Mouse (Mus musculus): ENCODE measurements around the gene Zfp763. TPM values are rescaled to one million over a fixed set of nuclear protein-coding genes. Genes with fewer than 3 reads are reported as not detected.

Zfp763 gene
- polyA plus RNA-seq, 1 experiment, result 9.5 TPM

GRCm38 (mm10) chr17:33008337-33008736 lies 24.9 kb downstream of the Zfp763 start:
- Histone ChIP-seq H3K4me3 (ENCODE audit: low read depth, low read length) (no peak overlapping the region), H3K27ac (ENCODE audit: insufficient read depth, low read length) (no peak overlapping the region), H3K27me3 (ENCODE audit: control insufficient read depth, insufficient read depth, low read length, poor library complexity, severe bottlenecking) (no peaks in the 10 kb centered on the region), H3K9ac (ENCODE audit: low read depth, poor library complexity, severe bottlenecking) (no peak overlapping the region), H3K9me3 (replicated peaks; ENCODE audit: control insufficient read depth, insufficient read depth, low read length, poor library complexity, severe bottlenecking) (no peaks in the 10 kb centered on the region), H3K36me3 (ENCODE audit: control insufficient read depth, insufficient read depth, low read length, poor library complexity, severe bottlenecking) (peaks cover 6% of the 10 kb centered on the region), H3K4me1 (ENCODE audit: control insufficient read depth, insufficient read depth, low read length) (no peaks in the 10 kb centered on the region)
- TF ChIP-seq POLR2A (IDR thresholded peaks at IDR 0.05; ENCODE audit: insufficient read depth, low read length) (no peak), CTCF (IDR thresholded peaks at IDR 0.05; ENCODE audit: low read depth, low read length) (peak; percentile 49), EP300 (IDR thresholded peaks at IDR 0.05; ENCODE audit: insufficient read depth, low read depth, low read length) (no peak)

GRCm38 (mm10) chr17:32998492-32998891 lies 34.7 kb downstream of the Zfp763 start:
- H3K4me3 ChIP-seq (ENCODE audit: low read depth, low read length), result no peak overlapping the region
- no peak overlapping the region for H3K9ac ChIP-seq (ENCODE audit: low read depth, poor library complexity, severe bottlenecking)
- TF ChIP-seq EP300 (IDR thresholded peaks at IDR 0.05; ENCODE audit: insufficient read depth, low read depth, low read length), result no peak
- H3K27ac ChIP-seq (ENCODE audit: insufficient read depth, low read length), result no peak overlapping the region
- no peaks in the 10 kb centered on the region for H3K27me3 ChIP-seq (ENCODE audit: control insufficient read depth, insufficient read depth, low read length, poor library complexity, severe bottlenecking)
- peaks cover 9% of the 10 kb centered on the region for H3K36me3 ChIP-seq (ENCODE audit: control insufficient read depth, insufficient read depth, low read length, poor library complexity, severe bottlenecking)
- H3K9me3 ChIP-seq (replicated peaks; ENCODE audit: control insufficient read depth, insufficient read depth, low read length, poor library complexity, severe bottlenecking), result no peaks in the 10 kb centered on the region
- no peaks in the 10 kb centered on the region for H3K4me1 ChIP-seq (ENCODE audit: control insufficient read depth, insufficient read depth, low read length)

GRCm38 (mm10) chr17:32992699-32993474 lies 40.3 kb downstream of the Zfp763 start, which contains the start of gene Zfp952:
TSS of gene Zfp952 (plus strand) at chr17:32993129.
- H3K4me1 ChIP-seq (ENCODE audit: control insufficient read depth, insufficient read depth, low read length), result no peaks in the 10 kb centered on the region
- H3K27ac ChIP-seq (ENCODE audit: insufficient read depth, low read length), result no peak within 1 kb of the TSS; the same call in 1 of the 2 replicates
- TF ChIP-seq CTCF (IDR thresholded peaks at IDR 0.05; ENCODE audit: low read depth, low read length), result no peak
- TF ChIP-seq EP300 (IDR thresholded peaks at IDR 0.05; ENCODE audit: insufficient read depth, low read depth, low read length), result no peak
- TF ChIP-seq POLR2A (IDR thresholded peaks at IDR 0.05; ENCODE audit: insufficient read depth, low read length), result no peak

GRCm38 (mm10) chr17:32991965-32992698 lies 41.1 kb downstream of the Zfp763 start:
- H3K9me3 ChIP-seq (replicated peaks; ENCODE audit: control insufficient read depth, insufficient read depth, low read length, poor library complexity, severe bottlenecking), result no peaks in the 10 kb centered on the region
- no peaks in the 10 kb centered on the region for H3K36me3 ChIP-seq (ENCODE audit: control insufficient read depth, insufficient read depth, low read length, poor library complexity, severe bottlenecking)
- no peak overlapping the region for H3K4me3 ChIP-seq (ENCODE audit: low read depth, low read length)
- TF ChIP-seq EP300 (IDR thresholded peaks at IDR 0.05; ENCODE audit: insufficient read depth, low read depth, low read length) (no peak), CTCF (IDR thresholded peaks at IDR 0.05; ENCODE audit: low read depth, low read length) (peak; percentile 4), POLR2A (IDR thresholded peaks at IDR 0.05; ENCODE audit: insufficient read depth, low read length) (no peak)
- no peaks in the 10 kb centered on the region for H3K27me3 ChIP-seq (ENCODE audit: control insufficient read depth, insufficient read depth, low read length, poor library complexity, severe bottlenecking)
- H3K27ac ChIP-seq (ENCODE audit: insufficient read depth, low read length), result no peak overlapping the region; the same call in 1 of the 2 replicates
- no peaks in the 10 kb centered on the region for H3K4me1 ChIP-seq (ENCODE audit: control insufficient read depth, insufficient read depth, low read length)
- H3K9ac ChIP-seq (ENCODE audit: low read depth, poor library complexity, severe bottlenecking), result peak overlapping the region; percentile 14

More at GRCm38 (mm10) chr17:32992699-32993474, 40.3 kb downstream of the Zfp763 start, which contains the start of gene Zfp952:
- peak within 1 kb of the TSS; percentile 83 for H3K4me3 ChIP-seq (ENCODE audit: low read depth, low read length)
- no peaks in the 10 kb centered on the region for H3K27me3 ChIP-seq (ENCODE audit: control insufficient read depth, insufficient read depth, low read length, poor library complexity, severe bottlenecking)
- no peaks in the 10 kb centered on the region for H3K36me3 ChIP-seq (ENCODE audit: control insufficient read depth, insufficient read depth, low read length, poor library complexity, severe bottlenecking)
- peak within 1 kb of the TSS; percentile 51 for H3K9ac ChIP-seq (ENCODE audit: low read depth, poor library complexity, severe bottlenecking)
- no peaks in the 10 kb centered on the region for H3K9me3 ChIP-seq (replicated peaks; ENCODE audit: control insufficient read depth, insufficient read depth, low read length, poor library complexity, severe bottlenecking)

- no peaks in the 10 kb centered on the region for H3K4me1 ChIP-seq (ENCODE audit: control insufficient read depth, insufficient read depth, low read length)
- no peak for TF ChIP-seq CTCF (IDR thresholded peaks at IDR 0.05; ENCODE audit: low read depth, low read length)
- TF ChIP-seq EP300 (IDR thresholded peaks at IDR 0.05; ENCODE audit: insufficient read depth, low read depth, low read length), result no peak
- TF ChIP-seq POLR2A (IDR thresholded peaks at IDR 0.05; ENCODE audit: insufficient read depth, low read length), result no peak
- no peak overlapping the region for H3K9ac ChIP-seq (ENCODE audit: low read depth, poor library complexity, severe bottlenecking)
- no peak overlapping the region for H3K27ac ChIP-seq (ENCODE audit: insufficient read depth, low read length)
- H3K36me3 ChIP-seq (ENCODE audit: control insufficient read depth, insufficient read depth, low read length, poor library complexity, severe bottlenecking), result no peaks in the 10 kb centered on the region
- no peaks in the 10 kb centered on the region for H3K27me3 ChIP-seq (ENCODE audit: control insufficient read depth, insufficient read depth, low read length, poor library complexity, severe bottlenecking)
- H3K4me3 ChIP-seq (ENCODE audit: low read depth, low read length), result no peak overlapping the region
- no peaks in the 10 kb centered on the region for H3K9me3 ChIP-seq (replicated peaks; ENCODE audit: control insufficient read depth, insufficient read depth, low read length, poor library complexity, severe bottlenecking)
Measured at GRCm38 (mm10) chr17:32986301-32986700, 46.9 kb downstream of the Zfp763 start.

GRCm38 (mm10) chr17:32981361-32981760 lies 51.8 kb downstream of the Zfp763 start:
- H3K9me3 ChIP-seq (replicated peaks; ENCODE audit: control insufficient read depth, insufficient read depth, low read length, poor library complexity, severe bottlenecking), result no peaks in the 10 kb centered on the region
- no peak overlapping the region for H3K4me3 ChIP-seq (ENCODE audit: low read depth, low read length)
- H3K9ac ChIP-seq (ENCODE audit: low read depth, poor library complexity, severe bottlenecking), result no peak overlapping the region
- TF ChIP-seq CTCF (IDR thresholded peaks at IDR 0.05; ENCODE audit: low read depth, low read length) (no peak), EP300 (IDR thresholded peaks at IDR 0.05; ENCODE audit: insufficient read depth, low read depth, low read length) (no peak), POLR2A (IDR thresholded peaks at IDR 0.05; ENCODE audit: insufficient read depth, low read length) (no peak)
- H3K4me1 ChIP-seq (ENCODE audit: control insufficient read depth, insufficient read depth, low read length), result no peaks in the 10 kb centered on the region
- no peaks in the 10 kb centered on the region for H3K27me3 ChIP-seq (ENCODE audit: control insufficient read depth, insufficient read depth, low read length, poor library complexity, severe bottlenecking)
- no peak overlapping the region for H3K27ac ChIP-seq (ENCODE audit: insufficient read depth, low read length)
- peaks cover 27% of the 10 kb centered on the region for H3K36me3 ChIP-seq (ENCODE audit: control insufficient read depth, insufficient read depth, low read length, poor library complexity, severe bottlenecking)

Other genes starting within 250 kb of the Zfp763 start
- 43.8 and 54.5 TPM in 2 replicates for gene Zfp871, start 245.1 kb downstream of the Zfp763 start, polyA plus RNA-seq (2011; ENCODE audit: insufficient read depth, insufficient read length, low read depth, missing spikeins)
- gene Zfp811, start 223.5 kb downstream of the Zfp763 start, polyA plus RNA-seq (2011; ENCODE audit: insufficient read depth, insufficient read length, low read depth, missing spikeins), result 8.0 and 8.4 TPM in 2 replicates
- gene Zfp799, start 203.1 kb downstream of the Zfp763 start, polyA plus RNA-seq (2011; ENCODE audit: insufficient read depth, insufficient read length, low read depth, missing spikeins), result 25.5 and 27.1 TPM in 2 replicates
- 17.6 and 19.0 TPM in 2 replicates for gene Zfp870, start 141.8 kb downstream of the Zfp763 start, polyA plus RNA-seq (2011; ENCODE audit: insufficient read depth, insufficient read length, low read depth, missing spikeins)
- gene Cyp4f14, start 116.1 kb downstream of the Zfp763 start, polyA plus RNA-seq (2011; ENCODE audit: insufficient read depth, insufficient read length, low read depth, missing spikeins), result not detected in 2 replicates
- 12.7 and 18.8 TPM in 2 replicates for gene Cyp4f13, start 86.0 kb downstream of the Zfp763 start, polyA plus RNA-seq (2011; ENCODE audit: insufficient read depth, insufficient read length, low read depth, missing spikeins)
- 12.9 and 14.5 TPM in 2 replicates for gene Zfp472, start 67.6 kb downstream of the Zfp763 start, polyA plus RNA-seq (2011; ENCODE audit: insufficient read depth, insufficient read length, low read depth, missing spikeins)
- gene Zfp952, start 40.3 kb downstream of the Zfp763 start, polyA plus RNA-seq (2011; ENCODE audit: insufficient read depth, insufficient read length, low read depth, missing spikeins), result 9.9 and 13.5 TPM in 2 replicates
- not detected in 2 replicates for gene 4921501E09Rik, start 34.7 kb upstream of the Zfp763 start, polyA plus RNA-seq (2011; ENCODE audit: insufficient read depth, insufficient read length, low read depth, missing spikeins)
- gene Zfp563, start 55.9 kb upstream of the Zfp763 start, polyA plus RNA-seq (2011; ENCODE audit: insufficient read depth, insufficient read length, low read depth, missing spikeins), result 5.0 and 5.5 TPM in 2 replicates
- 0.21 and 0.23 TPM in 2 replicates for gene Morc2b, start 106.3 kb upstream of the Zfp763 start, polyA plus RNA-seq (2011; ENCODE audit: insufficient read depth, insufficient read length, low read depth, missing spikeins)
- not detected in 2 replicates for gene Olfr55, start 135.0 kb upstream of the Zfp763 start, polyA plus RNA-seq (2011; ENCODE audit: insufficient read depth, insufficient read length, low read depth, missing spikeins)
- gene Olfr239, start 157.9 kb upstream of the Zfp763 start, polyA plus RNA-seq (2011; ENCODE audit: insufficient read depth, insufficient read length, low read depth, missing spikeins), result not detected in 2 replicates
- 0.43 and 0.52 TPM in 2 replicates for gene Olfr1564, start 188.3 kb upstream of the Zfp763 start, polyA plus RNA-seq (2011; ENCODE audit: insufficient read depth, insufficient read length, low read depth, missing spikeins)
- gene Zfp955a, start 221.7 kb upstream of the Zfp763 start, polyA plus RNA-seq (2011; ENCODE audit: insufficient read depth, insufficient read length, low read depth, missing spikeins), result 13.8 and 14.0 TPM in 2 replicates
- gene Olfr63, start 231.3 kb upstream of the Zfp763 start, polyA plus RNA-seq (2011; ENCODE audit: insufficient read depth, insufficient read length, low read depth, missing spikeins), result not detected in 2 replicates